ENCODE assay signal across 15 mouse cellular contexts in the genomic region with DNA sequence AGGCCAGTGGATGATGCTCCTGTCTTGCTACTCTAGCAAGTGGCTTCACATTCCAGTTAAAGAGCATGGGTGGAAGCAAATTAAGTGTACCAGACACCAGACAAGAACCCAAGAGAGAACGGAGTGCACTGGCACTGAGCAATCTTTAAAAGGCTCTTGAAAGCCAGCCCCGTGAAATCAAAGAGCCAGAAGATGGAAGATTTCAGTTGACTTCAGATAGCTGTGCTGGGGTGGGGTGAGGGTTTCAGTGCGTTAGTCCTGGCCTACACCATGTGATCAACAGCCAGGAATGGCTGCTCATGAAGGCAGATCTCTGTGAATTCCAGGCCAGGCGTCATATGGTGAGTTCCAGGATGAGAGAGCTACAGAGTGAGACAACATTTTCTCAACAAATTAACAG. TPM values are rescaled to one million over a fixed set of nuclear protein-coding genes. Genes with fewer than 3 reads are reported as not detected.
"Had no signal": no experiment of that assay in that cellular context is flagged by ENCODE, and none has a peak within 500 bp of the region (broad histone marks: within the 10 kb centered on the region; RNA-seq: fewer than 3 reads in every experiment).

No protein-coding gene starts in this region.

- H3K9me3 ChIP-seq: kidney, embryonic 15.5 days; limb, embryonic 13.5 days; liver, embryonic 13.5 days; neural tube, embryonic 12.5 days had no signal

- H3K27me3 ChIP-seq: kidney, embryonic 15.5 days; limb, embryonic 13.5 days; liver, embryonic 13.5 days; neural tube, embryonic 12.5 days had no signal

- H3K27ac ChIP-seq: kidney, embryonic 15.5 days; limb, embryonic 13.5 days; liver, embryonic 13.5 days had no signal

- DNase-seq: kidney, adult 2 months; kidney, postnatal 14 days; left cerebral cortex, postnatal 4 days; liver, embryonic 13.5 days; lung, adult 18-20 months; retina, postnatal 1 day; right cerebral cortex, postnatal 4 days; spleen, adult 18-20 months; thymus, adult 18-20 months; thymus, postnatal 14 days had no signal

- H3K4me2 ChIP-seq: kidney, embryonic 15.5 days; limb, embryonic 13.5 days; liver, embryonic 13.5 days had no signal

- H3K36me3 ChIP-seq: kidney, embryonic 15.5 days; limb, embryonic 13.5 days; liver, embryonic 13.5 days; neural tube, embryonic 12.5 days had no signal

- H3K9ac ChIP-seq: kidney, embryonic 15.5 days; limb, embryonic 13.5 days; liver, embryonic 13.5 days; neural tube, embryonic 12.5 days had no signal

- H3K4me3 ChIP-seq: kidney, embryonic 15.5 days; limb, embryonic 13.5 days; liver, embryonic 13.5 days; myocyte; neural tube, embryonic 12.5 days had no signal

RNA-seq across cellular contexts. Expression of gene Masp1, which starts 17.3 kb away (rescaled TPM):
- total RNA-seq: megakaryocyte-erythroid progenitor cell, adult 5-6 weeks had no signal
